Mouse (Mus musculus) stomach, embryonic 16.5 days (tissue): ENCODE data around the gene Slc6a21. TPM values are rescaled to one million over a fixed set of nuclear protein-coding genes. Genes with fewer than 3 reads are reported as not detected.

Experiments used
- ATAC-seq: fragments of 200-750 bp; cut with Nextera tagmentation; 2 replicates; pipeline ENCODE4 v1.8.0; 2017; ENCODE audit warnings: moderate number of reproducible peaks, moderate TSS enrichment; ENCODE audit not compliant: insufficient read depth, low FRiP score
- H3K27ac ChIP-seq: fragments of 300-500 bp; sonication (generic); 2 replicates; pipeline ENCODE4 v1.5.1; 2014; ENCODE audit warnings: low read length
- H3K27me3 ChIP-seq: fragments of 300-500 bp; sonication (generic); 2 replicates; pipeline ENCODE4 v1.6.1; 2014; ENCODE audit warnings: low read length, control low read depth, mixed read lengths; ENCODE audit not compliant: control insufficient read depth, insufficient read depth
- H3K36me3 ChIP-seq: fragments of 300-500 bp; sonication (generic); 2 replicates; pipeline ENCODE4 v1.6.1; 2014; ENCODE audit warnings: low read length; ENCODE audit not compliant: control insufficient read depth, insufficient read depth
- H3K4me1 ChIP-seq: fragments of 300-500 bp; sonication (generic); 2 replicates; pipeline ENCODE4 v1.6.1; 2014; ENCODE audit warnings: low read length, control low read depth, mixed read lengths; ENCODE audit not compliant: control insufficient read depth, insufficient read depth
- H3K4me2 ChIP-seq: fragments of 300-500 bp; sonication (generic); 2 replicates; pipeline ENCODE4 v1.6.1; 2014; ENCODE audit warnings: low read depth, low read length, mixed read lengths
- H3K4me3 ChIP-seq: fragments of 300-500 bp; sonication (generic); replicated peaks from 2 replicates; pipeline ENCODE4 v1.5.1; 2014; ENCODE audit warnings: mild to moderate bottlenecking, low read length
- H3K9ac ChIP-seq: fragments of 300-500 bp; sonication (generic); 2 replicates; pipeline ENCODE4 v1.6.1; 2014; ENCODE audit warnings: low read length
- H3K9me3 ChIP-seq: fragments of 300-500 bp; sonication (generic); replicated peaks from 2 replicates; pipeline ENCODE4 v1.6.1; 2016; ENCODE audit warnings: low read length, control low read depth; ENCODE audit not compliant: control insufficient read depth
- WGBS: fragments of 180-500 bp; shearing (Covaris S2); extraction: QIAGEN DNeasy Blood & Tissue Kit; methylation state at CpG from one replicate; pipeline ENCODE4 v1.1.7; 2014; 5-methylcytosine and 5-hydroxymethylcytosine counted together
- polyA plus RNA-seq: library from polyadenylated mRNA; unstranded; fragments of >200 nt; fragmentation: Nextera tagmentation; extraction: Ambion mirVana; gene quantifications from 2 replicates; pipeline ENCODE4 v1.2.1, GENCODE M21; 2015

Slc6a21 gene
- not detected in 2 replicates for polyA plus RNA-seq

DNA sequence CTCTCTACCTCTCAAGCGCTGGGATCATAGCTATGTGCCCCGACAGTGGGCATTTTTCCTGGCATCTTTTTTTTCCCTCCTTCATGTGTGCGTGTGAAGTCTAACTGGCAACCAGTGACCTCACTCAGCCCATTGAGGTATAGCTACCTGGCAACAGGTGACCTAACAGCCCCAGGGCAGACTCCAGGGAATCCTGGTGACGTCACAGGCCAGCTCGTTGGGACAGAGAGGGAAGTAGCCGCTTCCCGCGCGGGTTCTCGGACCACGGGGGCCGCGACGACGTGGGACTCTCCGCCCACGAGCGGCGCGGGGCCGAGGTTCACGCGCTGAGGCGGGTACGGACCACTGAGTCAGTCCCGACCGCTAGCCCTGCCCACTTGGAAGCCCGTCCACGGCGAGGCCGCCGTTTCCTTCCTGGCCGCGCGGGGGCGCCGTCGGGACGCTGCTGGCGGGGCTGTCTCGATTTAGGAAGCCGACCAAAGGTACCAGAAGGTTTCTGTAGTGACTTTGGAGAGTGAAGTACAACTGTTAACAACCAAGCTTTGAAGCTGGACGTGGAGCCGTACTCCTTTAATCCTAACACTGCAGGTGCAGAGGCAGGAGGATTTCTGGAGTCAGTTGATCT is at the start of gene Slc6a21:
Gene Slc6a21, plus strand, starts transcription at position 378 of the 625 bp plus-strand sequence.
- H3K27ac ChIP-seq = no peak within 1 kb of the TSS
- WGBS = 6% methylated on average over 44 of the region's 44 CpGs
- H3K4me2 ChIP-seq = peak within 1 kb of the TSS; percentile 70
- ATAC-seq = peak; percentile 61; the same call in 1 of the 2 replicates
- H3K9ac ChIP-seq = peak within 1 kb of the TSS; percentile 64
- H3K36me3 ChIP-seq = no peaks in the 10 kb centered on the region
- H3K9me3 ChIP-seq = no peaks in the 10 kb centered on the region
- no peaks in the 10 kb centered on the region for H3K4me1 ChIP-seq
- H3K27me3 ChIP-seq = no peaks in the 10 kb centered on the region
- peak within 1 kb of the TSS; percentile 50 for H3K4me3 ChIP-seq

DNA sequence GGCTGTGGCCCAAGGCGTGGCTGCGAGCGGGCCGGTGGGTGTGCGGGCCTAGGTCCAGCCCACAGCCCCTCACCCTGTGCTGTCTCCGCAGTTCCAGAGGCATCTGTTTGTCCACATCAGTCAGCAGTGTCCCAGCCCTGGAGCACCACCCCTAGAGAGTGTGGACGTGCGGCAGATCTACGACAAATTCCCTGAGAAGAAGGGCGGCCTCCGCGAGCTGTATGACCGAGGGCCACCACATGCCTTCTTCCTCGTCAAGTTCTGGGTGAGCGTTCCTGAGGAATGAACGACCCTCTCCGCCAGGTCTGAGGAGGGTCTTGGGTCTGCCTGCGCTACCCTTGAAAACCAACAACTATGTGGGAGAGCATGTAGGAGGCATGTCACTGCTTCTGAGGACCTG is 48.8 kb upstream of the Slc6a21 start:
- Histone ChIP-seq H3K9ac (no peak overlapping the region), H3K4me1 (peaks cover 2% of the 10 kb centered on the region; the same call in 1 of the 2 replicates), H3K36me3 (peaks cover 37% of the 10 kb centered on the region), H3K9me3 (no peaks in the 10 kb centered on the region), H3K4me2 (no peak overlapping the region), H3K4me3 (no peak overlapping the region), H3K27me3 (no peaks in the 10 kb centered on the region), H3K27ac (no peak overlapping the region)
- WGBS = 94% methylated on average over 18 of the region's 18 CpGs
- no peak; the same call in 1 of the 2 replicates for ATAC-seq

DNA sequence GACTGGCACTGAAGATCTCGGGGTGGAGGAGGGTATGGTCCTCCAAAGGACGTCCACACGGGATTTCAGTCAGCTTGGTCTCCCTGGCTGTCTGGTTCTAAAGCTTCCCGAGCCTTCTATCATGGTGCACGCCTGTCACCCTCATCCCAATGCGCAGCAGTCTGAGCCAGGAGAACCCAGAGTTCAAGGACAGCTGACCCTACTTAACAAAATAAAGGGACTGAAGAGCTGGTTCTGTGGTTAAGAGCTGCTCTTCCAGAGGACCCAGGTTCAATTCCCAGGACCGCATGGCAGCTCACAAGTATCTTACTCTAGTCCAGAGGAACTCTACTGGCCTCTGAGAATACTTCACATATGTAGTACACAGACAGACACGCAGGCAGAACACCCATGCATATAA is 48.3 kb upstream of the Slc6a21 start:
- H3K4me1 ChIP-seq = peaks cover 7% of the 10 kb centered on the region
- H3K36me3 ChIP-seq = peaks cover 37% of the 10 kb centered on the region
- H3K4me2 ChIP-seq = no peak overlapping the region
- H3K9me3 ChIP-seq = no peaks in the 10 kb centered on the region
- no peak overlapping the region for H3K9ac ChIP-seq
- no peak overlapping the region for H3K27ac ChIP-seq
- H3K4me3 ChIP-seq = no peak overlapping the region
- H3K27me3 ChIP-seq = no peaks in the 10 kb centered on the region
- ATAC-seq = no peak
- WGBS = 89% methylated on average over 8 of the region's 8 CpGs

DNA sequence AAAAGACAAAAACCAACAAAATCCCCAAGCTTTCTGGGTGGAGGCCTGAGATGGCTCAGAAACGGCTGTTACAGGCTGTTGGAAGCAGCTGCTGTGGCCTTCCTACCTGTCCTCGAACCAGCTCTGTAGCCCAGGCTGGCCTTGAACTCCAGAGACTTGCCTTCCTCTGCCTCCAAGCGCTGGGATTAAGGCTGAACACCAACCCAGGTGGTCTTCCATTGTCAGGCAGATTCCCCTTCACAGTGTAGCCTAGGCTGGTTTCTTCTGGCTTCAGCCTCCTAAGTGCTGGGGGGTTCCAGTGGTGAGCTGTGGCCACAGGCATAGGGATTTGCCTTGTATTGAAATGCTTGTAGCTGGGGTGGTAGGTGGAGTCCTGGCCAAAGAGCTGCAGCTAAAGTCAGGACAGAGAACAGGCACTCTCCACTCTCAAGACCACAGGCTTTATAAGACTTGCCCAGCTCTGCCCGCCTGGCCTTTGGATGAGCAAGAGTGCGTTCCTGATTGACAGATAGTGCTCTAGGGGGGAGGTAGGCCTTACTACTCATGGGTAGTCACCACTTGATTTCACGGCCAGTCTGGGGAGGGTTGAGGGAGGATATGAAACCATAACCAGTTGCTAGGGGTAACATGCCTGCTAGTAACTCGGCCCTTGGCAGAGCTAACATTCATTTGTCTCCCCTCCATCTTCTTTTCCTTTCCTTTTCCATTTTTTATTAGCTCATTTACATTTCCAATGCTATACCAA is 47.7 kb upstream of the Slc6a21 start:
- no peaks in the 10 kb centered on the region for H3K9me3 ChIP-seq
- 88% methylated on average over 7 of the region's 7 CpGs for WGBS
- no peak overlapping the region for H3K4me3 ChIP-seq
- H3K4me2 ChIP-seq = no peak overlapping the region
- no peak overlapping the region for H3K9ac ChIP-seq
- no peak for ATAC-seq
- no peaks in the 10 kb centered on the region for H3K27me3 ChIP-seq
- peaks cover 34% of the 10 kb centered on the region for H3K36me3 ChIP-seq
- peaks cover 10% of the 10 kb centered on the region for H3K4me1 ChIP-seq
- H3K27ac ChIP-seq = no peak overlapping the region

DNA sequence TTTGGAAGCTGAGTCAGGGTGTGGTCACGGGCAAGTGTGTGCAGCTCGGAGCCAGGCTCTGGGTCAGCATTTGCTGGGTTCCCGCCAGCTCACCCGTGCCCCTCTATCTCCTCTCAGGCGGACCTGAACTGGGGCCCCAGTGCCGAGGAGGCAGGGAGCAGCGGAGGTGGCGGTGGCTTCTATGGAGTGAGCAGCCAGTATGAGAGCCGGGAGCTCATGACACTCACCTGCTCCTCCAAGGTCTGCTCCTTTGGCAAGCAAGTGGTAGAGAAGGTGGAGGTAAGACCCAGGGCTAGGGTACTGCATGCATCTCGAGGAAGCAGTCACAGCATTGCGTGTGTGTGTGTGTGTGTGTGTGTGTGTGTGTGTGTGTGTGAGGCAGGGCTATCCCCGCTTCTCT is 46.1 kb upstream of the Slc6a21 start:
- Histone ChIP-seq H3K9me3 (no peaks in the 10 kb centered on the region), H3K27ac (no peak overlapping the region), H3K4me1 (peaks cover 23% of the 10 kb centered on the region), H3K9ac (no peak overlapping the region), H3K27me3 (no peaks in the 10 kb centered on the region), H3K36me3 (peaks cover 27% of the 10 kb centered on the region), H3K4me3 (no peak overlapping the region), H3K4me2 (no peak overlapping the region)
- whole genome bisulfite sequencing = 90% methylated on average over 12 of the region's 12 CpGs
- ATAC-seq = no peak

DNA sequence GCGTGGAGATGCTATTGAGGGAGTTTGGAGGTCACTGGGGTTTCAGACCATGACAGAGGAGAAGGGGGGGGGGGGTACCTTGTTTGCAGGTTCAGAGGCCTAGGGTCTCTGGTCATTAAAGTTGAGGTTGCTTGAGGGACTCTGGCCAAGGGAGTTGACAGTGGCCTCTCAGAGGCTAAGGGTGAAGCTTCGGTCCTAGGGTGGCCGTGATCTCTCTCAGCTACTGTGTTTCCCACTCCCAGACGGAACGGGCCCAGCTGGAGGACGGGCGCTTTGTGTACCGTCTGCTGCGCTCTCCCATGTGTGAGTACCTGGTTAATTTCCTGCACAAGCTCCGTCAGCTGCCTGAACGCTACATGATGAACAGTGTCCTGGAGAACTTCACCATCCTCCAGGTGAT is 45.4 kb upstream of the Slc6a21 start:
- H3K4me3 ChIP-seq = no peak overlapping the region
- H3K4me1 ChIP-seq = peaks cover 23% of the 10 kb centered on the region
- H3K27ac ChIP-seq = no peak overlapping the region
- H3K36me3 ChIP-seq = peaks cover 20% of the 10 kb centered on the region; the same call in 1 of the 2 replicates
- H3K9ac ChIP-seq = no peak overlapping the region
- no peak overlapping the region for H3K4me2 ChIP-seq
- no peaks in the 10 kb centered on the region for H3K27me3 ChIP-seq
- 81% methylated on average over 11 of the region's 11 CpGs for WGBS
- ATAC-seq = no peak
- H3K9me3 ChIP-seq = no peaks in the 10 kb centered on the region

DNA sequence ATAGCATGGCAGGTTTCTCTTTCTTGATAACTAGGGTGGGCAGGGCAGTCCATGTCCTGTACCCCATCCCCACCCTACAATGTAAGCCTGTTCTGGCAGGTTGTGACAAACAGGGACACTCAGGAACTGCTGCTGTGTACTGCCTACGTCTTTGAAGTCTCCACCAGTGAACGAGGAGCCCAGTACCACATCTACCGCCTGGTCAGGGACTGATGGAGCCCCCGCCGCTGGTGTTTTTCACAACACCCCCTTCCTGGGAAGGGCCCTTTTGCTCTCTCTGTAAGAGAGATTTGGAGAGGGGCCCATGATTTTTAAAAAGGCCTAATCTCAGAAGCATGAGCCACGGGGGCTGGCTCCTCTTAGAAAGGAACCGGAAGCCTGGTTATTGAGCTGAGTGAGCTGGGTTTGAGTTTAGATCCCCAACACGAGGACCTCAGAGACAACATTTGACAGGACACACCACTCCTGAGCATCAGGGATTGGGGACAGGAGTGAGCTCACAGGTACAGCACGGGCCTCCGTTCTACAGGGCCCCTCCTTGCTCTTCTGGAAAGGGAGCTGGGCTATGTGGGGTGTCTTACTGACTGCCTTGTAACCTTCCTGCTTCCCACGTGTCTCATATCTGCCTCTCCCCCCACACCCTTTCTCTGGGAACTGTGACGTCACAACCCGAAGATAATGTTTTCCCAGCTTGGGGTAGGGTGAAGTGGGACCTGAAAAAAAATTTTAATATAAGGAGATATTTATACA is 44.4 kb upstream of the Slc6a21 start:
- 59% methylated on average over 13 of the region's 13 CpGs for WGBS
- Histone ChIP-seq H3K27ac (no peak overlapping the region), H3K4me3 (no peak overlapping the region), H3K27me3 (no peaks in the 10 kb centered on the region), H3K9ac (no peak overlapping the region), H3K9me3 (no peaks in the 10 kb centered on the region), H3K4me1 (peaks cover 23% of the 10 kb centered on the region), H3K36me3 (peaks cover 20% of the 10 kb centered on the region; the same call in 1 of the 2 replicates), H3K4me2 (no peak overlapping the region)
- ATAC-seq = no peak

DNA sequence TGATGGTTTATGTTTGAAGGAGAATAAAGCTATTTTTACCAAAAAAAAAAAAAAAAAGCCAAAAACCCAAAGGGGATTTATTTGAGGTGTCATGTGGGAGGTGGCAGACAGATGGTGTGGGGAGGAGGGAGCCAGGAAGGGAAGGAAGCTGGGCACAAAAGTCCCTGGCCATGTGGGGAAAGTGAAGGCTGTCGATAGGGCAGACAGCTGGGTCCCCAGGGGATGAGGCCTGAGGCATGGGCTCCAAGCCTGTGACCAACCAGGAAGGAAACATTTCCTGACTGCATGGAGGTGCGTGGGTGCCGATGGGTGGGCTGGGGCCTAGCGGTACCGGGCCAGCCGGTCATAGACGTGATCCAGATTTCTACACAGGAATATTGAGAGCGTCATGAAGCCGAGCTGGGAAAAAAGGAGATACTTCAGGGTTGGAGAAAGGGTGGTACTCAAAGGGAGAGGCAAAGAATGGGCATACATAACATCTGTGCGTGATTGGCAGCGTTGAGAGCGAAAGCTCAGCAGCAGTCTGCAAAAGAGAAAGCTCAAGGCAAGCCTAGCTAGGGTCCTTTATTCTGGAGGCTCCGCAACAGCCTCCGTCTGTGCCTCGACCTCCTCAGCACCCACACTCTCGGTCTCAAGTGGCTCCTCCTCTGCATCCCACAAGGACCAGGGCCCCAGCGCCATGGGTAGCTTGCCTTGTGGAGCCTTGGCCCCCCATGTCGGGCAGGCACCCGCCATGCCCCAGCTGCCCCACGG is 43.6 kb upstream of the Slc6a21 start:
- H3K27me3 ChIP-seq = peaks cover 7% of the 10 kb centered on the region
- peaks cover 23% of the 10 kb centered on the region for H3K4me1 ChIP-seq
- ATAC-seq = no peak; the same call in 1 of the 2 replicates
- H3K4me2 ChIP-seq = peak overlapping the region; percentile 51
- H3K9ac ChIP-seq = peak overlapping the region; percentile 44; the same call in 1 of the 2 replicates
- peaks cover 14% of the 10 kb centered on the region; the same call in 1 of the 2 replicates for H3K36me3 ChIP-seq
- no peaks in the 10 kb centered on the region for H3K9me3 ChIP-seq
- no peak overlapping the region for H3K4me3 ChIP-seq
- 35% methylated on average over 20 of the region's 20 CpGs for WGBS
- 0 out of 2 replicates have a peak overlapping the region, but pooled peaks have one; percentile 43 for H3K27ac ChIP-seq
